Mouse (Mus musculus): ENCODE data around the gene Cracr2b. TPM values are rescaled to one million over a fixed set of nuclear protein-coding genes. Genes with fewer than 3 reads are reported as not detected.

The Cracr2b gene
- total and polyA plus RNA-seq, 3 experiments, result not detected

DNA sequence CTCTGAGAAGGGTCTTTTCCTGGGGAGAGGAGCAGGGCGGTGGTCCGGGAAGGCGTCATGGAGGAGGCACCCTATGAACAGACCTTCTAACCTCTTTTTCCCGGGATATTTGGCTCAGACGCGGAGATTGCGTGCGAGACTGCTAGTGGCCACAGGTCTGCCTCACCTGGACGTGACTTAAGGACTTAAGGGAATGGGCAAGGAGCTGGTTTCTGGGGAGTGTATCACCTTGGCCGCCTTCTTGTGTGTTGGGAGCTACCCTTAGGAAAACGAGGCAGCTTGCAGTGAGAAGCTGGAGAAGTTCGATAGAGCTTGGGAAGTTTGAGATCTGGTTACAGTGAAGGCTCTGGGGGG, 14.9 kb downstream of the Cracr2b start:
- H3K4me1 ChIP-seq (ENCODE audit: control insufficient read depth in 1 of 2, insufficient read depth in 2 of 2), result peaks cover 13 to 43% of the 10 kb centered on the region in 2 experiments
- peak overlapping the region; percentile 53 for H3K4me2 ChIP-seq (ENCODE audit: insufficient read depth, low read depth, poor library complexity, severe bottlenecking)
- dilution Hi-C loops (cut with MboI; ENCODE audit: extremely low pct_ligation_motif_present, extremely low pct_unique_long_range_greater_than_20kb, low sequenced_read_pairs), result no loop called here
- DNase-seq (ENCODE audit: extremely low read depth), result no peak
- peaks cover 16 to 26% of the 10 kb centered on the region in 2 experiments for H3K36me3 ChIP-seq (replicated peaks in 1 of 2; ENCODE audit: control insufficient read depth in 1 of 2, insufficient read depth in 1 of 2, low read length in 1 of 2)
- H3K79me2 ChIP-seq (replicated peaks; ENCODE audit: control insufficient read depth, extremely low read depth, insufficient read depth, poor library complexity, severe bottlenecking), result peaks cover 22% of the 10 kb centered on the region
- peak overlapping the region; percentile 40 for H3K9ac ChIP-seq (ENCODE audit: insufficient read depth, low read depth)
- TF ChIP-seq POLR2AphosphoS2 (IDR thresholded peaks at IDR 0.05; ENCODE audit: low read depth, low read length) (no peak), GABPA (IDR thresholded peaks at IDR 0.05; ENCODE audit: insufficient replicate concordance, low read depth, low read length) (no peak), MXI1 (IDR thresholded peaks at IDR 0.05; ENCODE audit: low read depth, low read length) (no peak), ELF1 (IDR thresholded peaks at IDR 0.05; ENCODE audit: low read depth, low read length) (no peak), HCFC1 (IDR thresholded peaks at IDR 0.05; ENCODE audit: low read depth, low read length) (no peak), JUND (conservative IDR thresholded peaks at IDR 0.05; ENCODE audit: low read depth, low read length) (no peak), ZC3H11A (IDR thresholded peaks at IDR 0.05; ENCODE audit: low read depth, low read length) (no peak)
- no peaks in the 10 kb centered on the region for H3K9me3 ChIP-seq (replicated peaks; ENCODE audit: low read length)
- H3K4me3 ChIP-seq (replicated peaks in 1 of 3; ENCODE audit: low read depth in 2 of 3, low read length in 2 of 3, poor library complexity in 1 of 3), result peak overlapping the region; percentile 74 to 96 (median 89)
- peaks cover 9% of the 10 kb centered on the region for H3K27me3 ChIP-seq (replicated peaks)
- in situ Hi-C loops (cut with MboI; ENCODE audit: low pct_ligation_motif_present, low pct_unique_long_range_greater_than_20kb, low sequenced_read_pairs), result no loop called here
- no peak overlapping the region for H3K27ac ChIP-seq (ENCODE audit: insufficient read depth, low read depth)

DNA sequence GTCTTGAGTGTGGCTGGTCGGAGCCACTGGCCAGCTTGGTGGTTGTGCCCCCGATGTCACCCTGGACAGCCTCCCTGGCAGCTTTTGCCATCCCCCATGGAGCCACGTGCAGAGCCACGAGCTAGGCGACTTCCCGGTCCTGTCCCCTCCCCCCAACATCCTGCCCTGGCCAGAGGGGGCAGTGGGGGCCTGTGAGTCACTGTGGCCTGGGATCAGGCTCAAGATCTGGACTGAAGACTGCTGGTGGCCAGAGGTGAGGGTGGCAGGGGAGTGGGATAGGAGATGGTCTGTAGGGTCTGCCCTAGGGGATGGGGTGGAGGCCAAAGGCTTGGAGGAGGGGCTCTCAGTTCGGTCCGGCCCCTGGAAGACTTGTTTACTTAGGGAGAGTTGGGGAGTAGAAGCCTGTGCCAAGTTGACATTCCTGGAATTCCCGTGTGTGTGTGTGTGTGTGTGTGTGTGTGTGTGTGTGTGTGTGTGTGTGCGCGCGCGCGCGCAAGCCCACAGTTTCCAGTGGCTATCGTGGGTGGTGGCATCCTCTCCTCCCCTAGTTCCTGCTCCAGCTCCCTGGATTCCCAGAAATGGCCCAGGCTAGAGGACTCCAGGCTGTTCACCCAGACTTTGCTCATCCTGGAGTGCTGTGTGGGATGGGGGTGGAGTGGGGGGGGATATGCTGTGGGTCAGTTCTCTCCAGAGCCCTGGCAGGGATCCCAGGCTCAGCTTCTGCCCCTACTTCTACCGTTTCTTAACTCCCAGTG, 15.5 kb downstream of the Cracr2b start:
- in situ Hi-C loops (cut with MboI; ENCODE audit: low pct_ligation_motif_present, low pct_unique_long_range_greater_than_20kb, low sequenced_read_pairs), result no loop called here
- Histone ChIP-seq H3K9me3 (replicated peaks; ENCODE audit: low read length) (no peaks in the 10 kb centered on the region), H3K27ac (ENCODE audit: insufficient read depth, low read depth) (no peak overlapping the region), H3K4me3 (replicated peaks in 1 of 3; ENCODE audit: low read depth in 2 of 3, low read length in 2 of 3, poor library complexity in 1 of 3) (peak overlapping the region; percentile 74 to 96 (median 89)), H3K79me2 (replicated peaks; ENCODE audit: control insufficient read depth, extremely low read depth, insufficient read depth, poor library complexity, severe bottlenecking) (peaks cover 22% of the 10 kb centered on the region), H3K36me3 (replicated peaks in 1 of 2; ENCODE audit: control insufficient read depth in 1 of 2, insufficient read depth in 1 of 2, low read length in 1 of 2) (peaks cover 10 to 20% of the 10 kb centered on the region in 2 experiments), H3K27me3 (replicated peaks) (peaks cover 9% of the 10 kb centered on the region), H3K9ac (ENCODE audit: insufficient read depth, low read depth) (peak overlapping the region; percentile 25), H3K4me1 (ENCODE audit: control insufficient read depth in 1 of 2, insufficient read depth in 2 of 2) (peaks cover 16 to 48% of the 10 kb centered on the region in 2 experiments), H3K4me2 (ENCODE audit: insufficient read depth, low read depth, poor library complexity, severe bottlenecking) (peak overlapping the region; percentile 53)
- no peak for TF ChIP-seq POLR2A (IDR thresholded peaks at IDR 0.05; ENCODE audit: low read depth, low read length)
- TF ChIP-seq NELFE (IDR thresholded peaks at IDR 0.05; ENCODE audit: low read depth, low read length), result no peak
- no peak for TF ChIP-seq JUND (conservative IDR thresholded peaks at IDR 0.05; ENCODE audit: low read depth, low read length)
- peak; percentile 88 for TF ChIP-seq BHLHE40 (IDR thresholded peaks at IDR 0.05; ENCODE audit: low read depth, low read length)
- 0 out of 2 replicates have a peak, but pooled peaks have one; percentile 40 for TF ChIP-seq ELF1 (IDR thresholded peaks at IDR 0.05; ENCODE audit: low read depth, low read length)
- TF ChIP-seq MAFK (IDR thresholded peaks at IDR 0.05; ENCODE audit: insufficient replicate concordance, low read length), result no peak
- no peak for TF ChIP-seq GABPA (IDR thresholded peaks at IDR 0.05; ENCODE audit: insufficient replicate concordance, low read depth, low read length)
- peak; percentile 80; the same call in 1 of the 2 replicates for TF ChIP-seq CHD2 (IDR thresholded peaks at IDR 0.05; ENCODE audit: low read length)
- TF ChIP-seq MYC (IDR thresholded peaks at IDR 0.05; ENCODE audit: low read depth, low read length), result peak; percentile 96
- TF ChIP-seq MXI1 (IDR thresholded peaks at IDR 0.05; ENCODE audit: low read depth, low read length), result peak; percentile 80; the same call in 1 of the 2 replicates
- 0 out of 4 replicates have a peak, but pooled peaks of 1 of the 2 experiments have one; percentile 6 for TF ChIP-seq CTCF (conservative IDR thresholded peaks at IDR 0.05 in 1 of 2, IDR thresholded peaks at IDR 0.05 in 1 of 2; ENCODE audit: low read depth in 2 of 2, low read length in 2 of 2)
- TF ChIP-seq MAX (IDR thresholded peaks at IDR 0.05; ENCODE audit: low read length), result peak; percentile 88; the same call in 1 of the 2 replicates
- no peak for DNase-seq (ENCODE audit: extremely low read depth)
- dilution Hi-C loops (cut with MboI; ENCODE audit: extremely low pct_ligation_motif_present, extremely low pct_unique_long_range_greater_than_20kb, low sequenced_read_pairs), result no loop called here
